Mouse (Mus musculus) olfactory bulb, adult 2 months (tissue): ENCODE measurements around the gene Fzr1.

Experiments
- CTCF ChIP-seq: fragments of 200-500 bp; IDR thresholded peaks from 2 replicates; pipeline ENCODE4 v1.5.1; 2012; ENCODE audit warnings: low read depth, mild to moderate bottlenecking, low read length, moderate library complexity; ENCODE audit not compliant: insufficient read depth
- POLR2A ChIP-seq: fragments of 200-500 bp; IDR thresholded peaks from 2 replicates; pipeline ENCODE4 v1.6.1; 2012; ENCODE audit warnings: mild to moderate bottlenecking, low read depth, low read length, moderate library complexity; ENCODE audit not compliant: insufficient read depth

GRCm38 (mm10) chr10:81415549-81416310, 37.4 kb upstream of the Fzr1 start:
- no peak for TF ChIP-seq POLR2A
- TF ChIP-seq CTCF, result no peak
